Mouse (Mus musculus) frontal cortex, adult (tissue): ENCODE measurements around the gene Gm49416.
"Not testable (repeated sequence)": the region's sequence is repeated elsewhere in the genome, so short reads cannot be mapped to it uniquely, and the experiment has no call there.

Experiments used
- ATAC-seq: cut with Nextera tagmentation; 2 replicates; pipeline ENCODE4 v1.9.2; 2017; ENCODE audit warnings: mild to moderate bottlenecking, moderate library complexity, mixed read lengths; ENCODE audit not compliant: low TSS enrichment

The Gm49416 gene

DNA sequence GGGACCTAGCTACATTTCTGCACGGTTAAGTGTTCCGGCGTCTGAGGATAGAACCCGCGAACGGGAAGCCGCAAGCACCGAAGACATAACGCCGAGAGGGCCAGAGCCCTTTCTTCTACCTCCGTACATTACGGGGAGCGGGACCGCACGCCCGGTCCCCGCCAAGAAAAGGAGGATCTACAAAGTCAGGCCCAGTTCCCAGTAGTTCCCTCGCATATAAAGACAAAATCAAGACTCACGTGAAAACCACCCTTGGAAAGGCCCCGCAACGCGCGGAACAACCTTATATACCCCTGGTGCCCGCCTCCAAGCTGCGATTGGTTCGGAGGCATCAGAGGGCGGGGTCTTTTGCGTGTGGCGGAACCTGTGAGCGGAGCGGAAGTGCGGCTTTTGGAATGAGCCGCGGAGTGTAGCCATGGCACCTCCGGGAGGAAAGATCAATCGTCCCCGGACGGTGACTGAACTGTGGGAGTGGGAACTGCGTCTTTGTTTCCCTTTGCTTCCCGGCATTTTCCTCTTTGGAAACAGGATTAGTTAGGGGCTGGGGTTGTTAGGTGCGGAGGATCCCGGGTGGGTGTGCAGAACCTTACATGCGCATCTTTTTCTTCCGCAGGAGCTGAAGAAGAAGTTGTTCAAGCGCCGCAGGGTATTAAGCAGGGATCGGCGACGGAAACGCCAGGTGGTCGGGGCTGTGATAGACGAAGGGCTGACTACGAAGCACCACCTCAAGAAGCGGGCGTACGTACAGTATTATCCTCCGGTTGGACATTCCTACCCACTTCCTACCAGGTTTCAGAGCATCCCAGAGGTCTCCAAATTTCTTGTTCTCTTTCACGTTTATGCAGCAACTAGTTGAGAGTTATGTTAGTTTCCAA is at the start of gene Gm49416, which contains the start of gene 1810009A15Rik:
Gm49416 (plus strand) TSS at position 416 of the 875 bp plus-strand sequence.
1810009A15Rik (plus strand) TSS at position 343 of the 875 bp plus-strand sequence.
- peak; percentile 92 for ATAC-seq

DNA sequence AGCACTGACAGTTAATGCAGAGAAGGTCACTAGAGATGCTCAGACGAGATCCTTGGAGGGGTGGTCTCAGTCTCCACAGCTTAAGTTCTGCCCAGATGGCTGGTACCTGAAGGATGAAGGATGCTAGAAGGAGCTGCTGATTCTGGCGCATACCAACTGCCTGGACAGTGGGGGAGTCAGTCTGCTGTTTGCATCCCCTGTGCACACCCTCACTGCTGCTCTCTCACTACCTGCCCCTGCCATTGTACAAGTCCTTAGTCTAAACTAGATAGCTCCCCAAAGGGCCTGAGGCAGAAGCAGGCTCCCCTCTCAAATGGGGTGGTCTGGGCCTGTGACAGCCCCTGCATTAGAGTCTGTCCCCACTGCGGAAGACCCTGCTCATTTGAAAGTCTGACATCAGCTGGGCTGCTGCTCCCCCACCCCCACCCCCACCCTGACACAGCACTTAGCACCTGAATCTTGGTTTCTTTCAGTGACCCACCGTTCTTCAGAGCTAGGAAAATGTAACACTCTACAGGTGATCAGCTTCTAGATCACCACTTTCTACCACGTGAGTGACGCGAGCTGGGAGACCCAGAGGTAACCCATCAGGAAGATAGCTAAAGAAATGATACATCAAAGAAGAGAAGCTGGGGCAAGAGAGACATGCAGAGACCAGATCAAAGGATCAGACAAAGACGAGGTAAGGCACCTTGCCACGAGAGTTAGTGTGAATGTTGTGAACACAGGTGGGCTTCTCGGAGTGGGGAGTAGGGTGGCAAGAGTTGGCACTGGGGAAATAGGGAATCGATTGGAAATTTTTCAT is 49.4 kb upstream of the Gm49416 start, which contains the start of gene Gng3:
Gng3 (minus strand) TSS at position 92 of the 805 bp plus-strand sequence.
- ATAC-seq, result peak; percentile 70

DNA sequence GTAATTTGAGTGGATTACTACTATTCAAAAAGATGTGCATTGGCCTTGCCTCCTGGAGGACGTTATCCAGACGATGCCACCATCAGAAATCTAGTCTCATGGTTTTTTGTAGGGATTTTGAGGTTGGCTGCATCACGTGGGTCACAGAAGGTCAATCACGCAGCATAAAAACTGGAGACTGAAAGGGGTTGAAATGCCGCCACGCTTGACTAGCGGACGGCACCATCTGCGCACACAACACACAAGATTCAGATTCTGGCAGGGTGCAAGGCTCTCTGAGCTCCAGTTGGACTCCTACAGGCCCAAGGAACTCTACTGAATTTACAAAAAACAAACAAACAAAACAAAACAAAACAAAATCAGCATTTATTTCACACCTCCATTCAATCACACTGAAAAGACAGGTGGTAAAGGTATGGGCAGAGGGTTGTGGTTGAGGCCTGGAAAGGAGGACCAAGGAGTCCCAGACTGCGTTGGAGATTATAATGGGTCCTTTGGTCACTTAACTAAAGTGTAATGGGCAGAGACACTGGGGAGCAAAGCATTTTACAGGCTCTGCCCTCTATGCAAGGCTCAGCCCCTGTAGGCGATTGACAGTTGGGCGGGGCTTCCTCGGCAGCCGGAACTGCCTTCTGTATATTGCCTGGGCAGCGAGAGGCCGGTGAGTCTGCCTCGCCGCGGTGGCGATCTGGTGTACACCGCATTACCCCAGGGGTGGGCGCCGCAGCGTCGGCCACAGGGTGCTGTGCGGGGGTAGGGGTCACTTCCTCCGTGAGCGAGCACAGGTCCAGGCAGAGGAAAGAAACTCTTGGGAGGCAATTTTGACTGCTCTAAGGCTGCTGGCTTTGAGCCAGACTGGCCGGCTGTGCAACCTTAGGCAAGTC is 48.6 kb upstream of the Gm49416 start:
- ATAC-seq, result peak; percentile 44

DNA sequence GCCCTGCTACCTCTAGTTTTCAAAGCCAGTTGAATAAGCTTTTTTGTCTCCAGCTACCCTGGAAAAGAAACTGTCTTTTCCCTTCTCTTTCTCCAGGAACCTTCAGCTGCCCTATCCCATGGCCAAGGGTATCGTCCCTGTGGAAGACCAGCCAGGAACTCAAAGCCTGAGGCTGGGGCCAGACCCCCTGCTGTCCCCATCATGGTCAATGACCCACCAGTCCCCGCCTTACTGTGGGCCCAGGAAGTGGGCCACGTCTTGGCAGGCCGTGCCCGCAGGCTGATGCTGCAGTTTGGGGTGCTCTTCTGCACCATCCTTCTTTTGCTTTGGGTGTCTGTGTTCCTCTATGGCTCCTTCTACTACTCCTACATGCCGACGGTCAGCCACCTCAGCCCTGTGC is 47.7 kb upstream of the Gm49416 start:
- no peak for ATAC-seq

DNA sequence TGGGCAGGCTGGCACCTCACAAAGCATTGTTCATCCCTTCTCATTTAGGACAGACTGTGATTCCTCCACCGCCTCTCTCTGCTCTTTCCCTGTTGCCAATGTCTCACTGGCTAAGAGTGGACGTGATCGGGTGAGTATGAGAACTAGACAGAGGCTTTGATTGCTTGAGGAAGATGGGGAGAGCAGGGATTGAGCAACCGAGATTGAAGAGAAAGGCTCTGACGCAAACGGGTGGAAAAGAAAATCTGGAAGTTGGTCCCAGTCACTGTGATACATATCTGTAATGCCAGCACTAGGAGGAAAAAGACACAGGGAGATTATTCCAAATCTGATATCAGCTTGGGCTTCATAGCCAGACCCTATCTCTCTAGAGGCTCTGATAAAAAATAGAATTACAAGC is 45.8 kb upstream of the Gm49416 start:
- ATAC-seq, result no peak

DNA sequence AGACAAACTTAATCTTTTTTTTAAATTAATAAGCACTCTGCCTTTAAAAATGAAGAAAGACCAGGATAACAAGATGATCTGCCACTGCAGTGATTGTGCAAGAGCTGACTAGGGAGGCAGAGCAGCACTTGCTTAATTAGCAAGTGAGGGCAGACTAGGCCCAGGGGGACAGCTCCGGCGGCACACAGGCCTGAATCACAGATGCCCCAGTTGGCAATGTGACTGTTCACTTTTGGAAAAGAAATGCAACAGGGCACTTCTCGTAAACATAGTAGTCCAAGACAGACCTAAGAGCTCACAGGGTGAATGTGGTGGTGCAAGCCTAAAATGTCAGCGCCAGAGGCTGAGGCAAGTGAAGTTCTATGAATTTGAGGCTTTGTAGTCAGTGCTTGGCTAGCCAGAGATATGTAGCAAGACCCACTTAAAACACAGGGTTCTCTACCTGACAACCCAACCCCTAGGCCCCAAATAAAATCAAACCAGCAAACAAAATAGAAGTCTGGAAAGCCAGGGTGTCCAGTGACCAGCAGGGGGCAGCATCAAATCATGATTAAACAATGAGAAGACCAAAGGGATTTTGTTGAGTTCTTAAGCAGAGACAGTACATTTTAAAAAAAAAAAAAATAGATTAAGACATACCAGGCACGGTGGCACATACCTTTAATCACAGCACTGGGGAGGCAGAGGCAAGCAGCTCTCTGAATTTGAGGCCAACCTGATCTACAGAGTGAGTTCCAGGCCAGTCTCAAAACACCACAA is 44.2 kb upstream of the Gm49416 start:
- no peak for ATAC-seq

DNA sequence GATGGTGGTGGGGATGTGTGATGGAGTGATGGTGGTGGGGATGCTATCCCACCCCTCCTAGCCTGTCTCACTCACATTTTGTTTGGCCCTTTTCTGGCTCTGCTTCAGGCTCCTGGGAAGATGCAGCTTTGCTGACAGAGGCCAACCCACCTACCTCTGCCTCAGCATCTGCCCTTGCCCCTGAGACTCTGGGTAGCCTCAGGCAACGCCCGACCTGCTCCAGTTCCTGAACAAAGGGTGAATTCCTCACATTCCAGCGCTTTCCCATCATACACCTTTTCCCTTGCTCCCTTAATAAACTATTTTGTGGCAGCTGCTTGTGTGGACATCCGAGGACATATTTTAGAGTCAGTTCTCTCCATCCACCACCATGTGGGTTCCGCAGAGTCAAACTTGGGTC is 40.4 kb upstream of the Gm49416 start:
- ATAC-seq, result no peak

DNA sequence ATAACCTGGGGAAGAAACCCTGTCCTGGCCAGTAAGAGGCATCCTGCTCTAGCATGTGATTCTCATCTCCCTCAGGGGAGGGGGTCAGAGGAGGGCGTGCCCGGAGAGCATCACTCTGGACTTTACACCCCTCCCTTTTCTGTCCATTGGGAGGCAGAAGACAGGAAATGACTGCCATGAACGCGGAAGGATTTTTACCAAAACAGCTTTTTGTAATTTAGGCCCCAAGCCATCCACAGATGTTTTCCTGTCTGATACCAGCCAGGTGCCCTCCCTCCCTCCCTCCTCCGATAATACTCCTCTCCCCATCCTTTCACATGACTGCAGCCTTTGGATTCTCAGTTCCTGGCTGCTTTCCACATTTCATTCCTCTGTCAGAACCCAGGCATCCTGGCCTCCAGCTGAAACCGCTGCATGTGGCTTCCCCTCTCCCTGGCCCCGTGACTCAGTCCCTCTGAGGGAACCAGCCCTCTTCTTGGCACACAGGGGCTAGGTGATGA is 38.3 kb upstream of the Gm49416 start, which contains the start of gene Lrrn4cl:
Lrrn4cl (plus strand) TSS at position 367 of the 500 bp plus-strand sequence.
- no peak for ATAC-seq

DNA sequence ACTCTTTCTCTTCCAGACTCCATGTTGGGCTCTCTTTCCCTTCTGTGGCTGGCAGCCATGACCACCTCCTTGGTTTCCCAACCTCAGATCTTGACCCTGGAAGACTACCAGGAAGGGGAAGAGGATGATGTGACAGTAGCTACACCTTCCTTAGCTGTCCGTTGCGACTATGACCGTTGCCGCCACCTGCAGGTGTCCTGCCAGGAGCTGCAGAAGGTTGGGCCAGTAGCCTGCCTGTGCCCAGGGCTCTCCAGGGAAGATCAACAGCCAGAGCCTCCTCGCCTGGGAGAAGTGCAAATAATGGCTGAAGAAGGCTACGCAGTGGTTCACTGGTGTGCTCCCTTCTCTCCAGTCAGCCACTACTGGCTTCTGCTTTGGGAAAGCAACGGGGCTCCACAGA is 37.1 kb upstream of the Gm49416 start:
- no peak for ATAC-seq

DNA sequence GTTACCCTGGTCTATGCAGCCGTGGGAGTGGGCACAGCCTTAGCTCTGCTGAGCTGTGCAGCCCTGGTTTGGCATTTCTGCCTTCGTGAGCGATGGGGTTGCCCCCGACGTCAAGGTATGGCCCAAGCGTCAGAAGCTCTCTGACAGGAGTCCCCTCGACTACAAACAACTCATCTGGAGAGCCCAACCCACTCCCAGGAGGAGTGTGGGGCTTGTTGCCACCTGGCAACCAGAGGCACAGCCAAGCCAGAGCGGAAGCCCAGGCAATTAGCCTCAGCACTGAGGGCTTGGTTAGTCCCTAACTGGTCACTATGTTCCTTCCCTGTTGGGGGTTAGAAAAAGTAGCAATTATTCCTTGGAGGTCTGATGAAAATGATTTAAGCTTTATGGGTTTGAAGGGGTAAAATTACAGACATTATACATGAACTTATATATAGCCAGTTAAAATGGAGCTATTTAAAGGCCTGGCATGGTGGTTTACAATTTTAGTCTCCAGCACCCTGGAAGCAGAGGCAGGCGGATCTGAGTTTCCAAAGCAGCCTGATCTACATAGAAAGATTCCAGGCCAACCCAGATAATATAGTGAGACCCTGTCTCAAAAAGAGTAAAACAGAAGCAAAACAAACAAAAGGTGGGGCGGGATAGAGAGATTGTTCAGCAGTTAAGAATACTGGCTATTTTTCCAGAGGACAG is 36.3 kb upstream of the Gm49416 start:
- ATAC-seq, result peak; percentile 79

DNA sequence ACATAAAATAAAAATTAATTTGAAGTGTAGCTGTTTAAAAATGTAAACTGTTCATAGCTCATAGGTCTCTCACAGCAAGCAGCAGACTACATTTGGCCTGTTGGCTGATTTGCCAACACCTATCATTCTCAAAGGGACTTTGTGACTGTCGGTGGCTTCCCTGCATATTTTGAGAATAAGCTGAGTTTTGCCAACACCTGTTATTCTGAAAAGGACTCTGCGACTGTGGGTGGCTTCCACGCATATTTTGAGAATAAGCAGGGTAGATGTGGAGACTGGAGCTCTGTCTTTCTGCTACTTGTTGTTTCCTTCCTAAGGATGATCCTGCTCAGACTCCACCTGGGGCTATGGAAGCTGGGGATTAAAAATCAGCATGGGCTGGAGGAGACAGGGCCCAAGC is 35.6 kb upstream of the Gm49416 start:
- ATAC-seq, result peak; percentile 47

DNA sequence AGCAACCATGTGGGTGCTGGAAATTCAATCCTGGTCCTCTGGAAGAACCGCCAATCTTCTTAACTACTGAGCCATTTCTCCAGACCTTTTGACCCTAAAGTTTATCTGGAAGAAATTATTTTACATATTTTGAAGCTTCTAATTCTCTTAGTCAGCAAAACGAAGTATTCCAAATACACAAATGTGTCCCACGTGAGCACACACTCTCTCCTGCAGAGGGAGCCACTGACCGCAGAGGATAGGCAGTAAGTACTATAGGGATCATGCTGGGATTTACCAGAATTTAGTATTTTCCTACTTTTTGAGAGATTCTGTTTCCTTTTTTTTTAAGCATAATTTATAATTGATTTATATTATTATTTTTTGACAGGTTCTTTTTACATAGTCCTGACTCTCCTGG is 31.0 kb upstream of the Gm49416 start:
- ATAC-seq, result no peak

DNA sequence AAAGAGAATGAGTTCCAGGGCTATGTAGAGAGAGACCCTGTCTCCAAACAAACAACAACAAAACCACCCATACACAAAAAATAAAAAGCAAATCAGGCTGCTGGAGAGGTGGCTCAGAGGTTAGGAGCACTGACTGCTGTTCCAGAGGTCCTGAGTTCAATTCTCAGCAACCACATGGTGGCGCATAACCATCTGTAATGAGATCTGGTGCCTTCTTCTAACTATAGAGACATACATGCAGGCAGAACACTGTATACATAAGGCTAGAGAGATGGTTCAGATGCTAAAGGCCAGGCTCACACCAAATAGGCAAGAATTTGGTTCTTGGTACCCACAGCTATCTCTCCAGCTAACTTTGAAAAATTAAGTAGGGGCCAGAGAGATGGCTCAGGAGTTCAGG is 29.7 kb upstream of the Gm49416 start:
- ATAC-seq, result 0 out of 2 replicates have a peak, but pooled peaks have one; percentile 55

DNA sequence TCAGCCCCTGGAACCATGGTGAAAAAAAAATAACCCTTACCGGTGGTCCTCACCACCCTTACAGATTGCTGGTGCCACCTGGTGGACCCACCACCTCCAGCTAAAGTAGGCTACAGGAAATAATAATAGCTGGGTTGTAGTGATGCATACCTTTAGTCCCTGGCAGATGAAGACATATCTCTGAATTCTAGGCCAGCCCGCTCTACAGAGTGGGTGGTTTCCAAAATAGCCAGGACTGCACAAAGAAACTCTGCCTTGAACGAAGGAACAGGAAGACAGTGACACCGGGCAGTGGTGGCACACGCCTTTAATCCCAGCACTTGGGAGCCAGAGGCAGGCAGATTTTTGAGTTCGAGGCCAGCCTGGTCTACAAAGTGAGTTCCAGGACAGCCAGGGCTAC is 24.5 kb upstream of the Gm49416 start:
- peak; percentile 90 for ATAC-seq

DNA sequence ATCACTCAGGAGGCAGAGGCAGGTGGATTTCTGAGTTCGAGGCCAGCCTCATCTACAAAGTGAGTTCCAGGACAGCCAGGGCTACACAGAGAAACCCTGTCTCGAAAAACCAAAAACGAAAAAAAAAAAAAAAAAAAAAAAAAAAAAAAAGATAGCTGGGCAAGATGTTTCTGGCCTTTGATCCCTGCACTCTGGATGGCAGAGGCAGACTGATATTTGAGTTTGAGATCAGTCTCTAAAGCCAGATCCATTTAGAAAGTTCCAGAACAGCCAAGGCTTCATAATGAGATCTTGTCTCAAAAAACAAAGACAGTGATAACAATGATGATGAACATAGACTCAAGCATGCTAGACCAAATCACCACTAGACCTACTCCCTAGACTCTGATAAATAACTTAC is 18.3 kb upstream of the Gm49416 start:
- ATAC-seq, result not testable (repeated sequence)

DNA sequence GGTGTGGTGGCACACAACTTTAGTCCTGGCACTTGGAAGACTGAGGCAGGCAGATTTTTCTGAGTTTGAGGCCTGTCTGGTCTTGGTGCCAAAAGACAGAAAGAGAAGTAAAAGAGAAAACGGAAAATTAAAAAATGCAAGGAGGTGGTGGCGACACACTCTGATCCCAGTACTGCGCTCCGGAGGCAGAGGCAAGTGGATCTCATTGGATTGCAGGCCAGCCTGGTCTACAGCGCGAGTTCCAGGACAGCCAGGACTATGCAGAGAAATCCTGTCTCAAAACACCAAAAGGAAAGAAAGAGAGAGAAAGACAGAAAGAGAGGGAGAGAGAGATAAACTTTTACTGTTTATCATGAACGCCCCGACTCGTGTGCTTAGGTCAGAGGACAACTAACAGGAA is 17.9 kb upstream of the Gm49416 start:
- peak; percentile 9; the same call in 1 of the 2 replicates for ATAC-seq

DNA sequence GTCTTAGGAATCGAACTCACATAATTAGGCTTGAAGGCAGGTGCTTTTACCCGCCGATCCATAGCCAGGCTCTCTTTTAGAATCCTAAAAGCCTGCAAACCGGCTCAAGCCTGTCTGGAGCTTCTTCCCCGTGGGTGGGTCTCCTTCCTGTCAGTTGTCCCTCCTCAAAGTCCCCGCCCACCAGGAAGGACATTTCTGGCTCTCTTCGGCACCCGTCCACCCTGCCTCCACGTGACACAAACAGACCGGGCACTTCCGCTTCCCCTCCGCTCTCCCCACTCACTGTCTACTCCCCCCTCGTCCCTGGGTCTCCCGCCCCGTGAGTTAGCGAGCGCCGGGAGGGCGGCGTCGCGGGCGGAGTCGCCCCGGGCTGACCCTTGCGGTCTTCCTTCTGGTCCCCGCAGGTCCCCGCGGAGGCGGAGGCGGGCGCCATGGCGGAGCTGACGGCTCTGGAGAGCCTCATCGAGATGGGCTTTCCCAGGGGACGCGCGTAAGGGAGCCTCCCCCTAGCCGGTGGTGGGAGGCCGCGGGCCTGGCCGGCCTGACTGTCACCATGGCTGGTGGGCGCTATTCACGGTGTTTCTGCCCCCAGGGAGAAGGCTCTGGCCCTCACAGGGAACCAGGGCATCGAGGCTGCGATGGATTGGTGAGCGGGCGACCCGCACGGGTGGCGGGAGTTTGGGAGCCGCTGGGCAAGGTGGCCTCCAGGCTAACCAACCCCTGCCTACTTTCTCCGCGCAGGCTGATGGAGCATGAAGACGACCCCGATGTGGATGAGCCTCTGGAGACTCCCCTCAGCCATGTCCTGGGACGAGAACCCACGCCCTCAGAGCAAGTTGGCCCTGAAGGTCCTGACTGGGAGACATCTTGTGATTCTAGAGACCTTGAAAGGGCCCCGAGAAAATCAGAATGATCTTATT is 17.2 kb upstream of the Gm49416 start, which contains the start of gene Ubxn1:
Ubxn1 (plus strand) TSS at position 230 of the 920 bp plus-strand sequence.
- ATAC-seq, result peak; percentile 91

DNA sequence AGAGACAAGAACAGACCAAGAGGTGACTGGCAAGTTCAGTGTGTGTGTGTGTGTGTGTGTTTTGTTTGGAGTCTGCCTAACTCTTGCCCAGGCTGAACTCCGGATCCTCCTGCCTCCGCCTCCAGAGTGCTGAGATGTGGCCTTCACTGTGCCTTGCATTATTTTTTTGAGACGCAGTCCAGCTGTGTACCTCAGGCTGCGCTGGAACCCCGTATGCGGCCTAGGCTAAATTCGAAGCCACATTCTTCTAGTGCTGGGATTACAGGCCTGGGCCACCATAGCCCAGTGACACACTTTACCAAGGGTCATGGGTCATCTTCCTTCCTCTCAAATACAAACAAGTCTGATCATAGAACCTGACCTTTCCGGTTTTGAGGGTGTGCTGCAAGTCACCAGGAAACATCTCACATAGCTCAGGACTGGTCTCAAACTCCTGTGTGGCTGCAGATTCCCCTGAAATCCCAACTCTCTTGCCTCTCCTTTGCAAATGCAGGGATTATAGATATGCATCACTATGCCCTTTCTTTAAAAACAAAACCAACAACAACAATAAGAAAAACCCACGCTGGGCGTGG is 16.4 kb upstream of the Gm49416 start:
- no peak for ATAC-seq
